Mouse (Mus musculus) heart, embryonic 13.5 days (tissue): ENCODE measurements around the gene Ccdc141. TPM values are rescaled to one million over a fixed set of nuclear protein-coding genes. Genes with fewer than 3 reads are reported as not detected.

Experiments
- ATAC-seq: fragments of 200-750 bp; cut with Nextera tagmentation; 2 replicates; pipeline ENCODE4 v1.8.0; 2017; ENCODE audit warnings: moderate TSS enrichment; ENCODE audit not compliant: insufficient number of reproducible peaks, low FRiP score, low TSS enrichment; ENCODE audit errors: extremely low read depth
- H3K27ac ChIP-seq: fragments of 300-500 bp; sonication (generic); replicated peaks from 2 replicates; pipeline ENCODE4 v1.5.1; 2015; ENCODE audit warnings: moderate library complexity, mild to moderate bottlenecking, inconsistent platforms
- H3K27me3 ChIP-seq: fragments of 300-500 bp; sonication (generic); replicated peaks from 2 replicates; pipeline ENCODE4 v1.6.1; 2015; ENCODE audit warnings: mild to moderate bottlenecking, inconsistent platforms
- H3K36me3 ChIP-seq: fragments of 300-500 bp; sonication (generic); 2 replicates; pipeline ENCODE4 v1.6.1; 2015; ENCODE audit warnings: mild to moderate bottlenecking, inconsistent platforms
- H3K4me1 ChIP-seq: fragments of 300-500 bp; sonication (generic); 2 replicates; pipeline ENCODE4 v1.6.1; 2015; ENCODE audit warnings: inconsistent platforms
- H3K4me2 ChIP-seq: fragments of 300-500 bp; sonication (generic); 2 replicates; pipeline ENCODE4 v1.6.1; 2015; ENCODE audit warnings: inconsistent platforms, mild to moderate bottlenecking, moderate library complexity
- H3K4me3 ChIP-seq: fragments of 300-500 bp; sonication (generic); 2 replicates; pipeline ENCODE4 v1.5.1; 2015; ENCODE audit warnings: moderate library complexity, mild to moderate bottlenecking, inconsistent platforms
- H3K9ac ChIP-seq: fragments of 300-500 bp; sonication (generic); 2 replicates; pipeline ENCODE4 v1.6.1; 2015; ENCODE audit warnings: inconsistent platforms, mild to moderate bottlenecking, moderate library complexity
- H3K9me3 ChIP-seq: fragments of 300-500 bp; sonication (generic); 2 replicates; pipeline ENCODE4 v1.6.1; 2016; ENCODE audit warnings: inconsistent platforms
- WGBS: fragments of 180-500 bp; shearing (Covaris S2); methylation state at CpG from one replicate; pipeline ENCODE4 v1.1.7; 2015; ENCODE audit warnings: mixed read lengths; 5-methylcytosine and 5-hydroxymethylcytosine counted together
- polyA plus RNA-seq: library from polyadenylated mRNA; unstranded; fragments of >200 nt; fragmentation: Nextera tagmentation; extraction: Ambion mirVana; gene quantifications from 2 replicates; pipeline ENCODE4 v1.2.1, GENCODE M21; 2015

Ccdc141 gene
- polyA plus RNA-seq, 1 experiment from 2014 or later, result 156 TPM

DNA sequence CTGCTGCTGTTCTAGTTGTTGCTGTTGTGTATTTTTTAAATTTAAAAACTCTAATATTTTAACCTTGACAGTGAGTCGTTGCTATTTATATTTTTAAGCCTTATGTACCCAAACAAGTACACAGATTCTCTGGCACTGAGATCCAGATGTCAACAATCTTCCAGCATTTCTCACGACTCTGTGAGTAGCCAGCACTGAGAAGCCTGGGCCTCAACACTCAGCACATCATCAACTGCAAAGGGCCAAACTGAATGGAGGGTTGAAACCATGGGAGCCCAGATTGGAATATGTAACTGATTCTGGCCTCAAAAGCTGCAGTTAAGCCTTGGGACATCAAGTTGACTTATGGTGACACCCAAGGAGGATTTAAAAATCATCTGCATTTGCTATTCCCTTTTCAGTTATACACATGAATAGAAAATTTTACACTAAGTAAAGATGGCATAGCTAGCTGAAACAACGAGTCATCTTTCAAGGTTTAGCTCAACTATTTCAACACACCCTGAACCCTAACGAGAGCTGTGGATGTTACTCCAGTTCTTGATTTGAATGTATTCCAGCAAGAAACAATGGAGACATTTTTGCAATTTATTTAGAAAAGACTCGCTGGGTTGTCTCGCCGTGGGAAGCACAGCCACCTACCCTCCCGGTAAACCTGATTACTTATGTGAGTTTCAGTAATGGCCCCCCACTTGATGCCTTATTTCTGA is 65.3 kb downstream of the Ccdc141 start:
- Histone ChIP-seq H3K9me3 (0 out of 2 replicates have a peak, but pooled peaks cover 5% of the 10 kb centered on the region), H3K27ac (no peak overlapping the region), H3K4me2 (no peak overlapping the region), H3K9ac (no peak overlapping the region), H3K27me3 (no peaks in the 10 kb centered on the region), H3K4me3 (no peak overlapping the region), H3K36me3 (peaks cover 79% of the 10 kb centered on the region), H3K4me1 (peaks cover 10% of the 10 kb centered on the region)
- 84% methylated on average over 8 of the region's 8 CpGs for WGBS
- ATAC-seq, result no peak

DNA sequence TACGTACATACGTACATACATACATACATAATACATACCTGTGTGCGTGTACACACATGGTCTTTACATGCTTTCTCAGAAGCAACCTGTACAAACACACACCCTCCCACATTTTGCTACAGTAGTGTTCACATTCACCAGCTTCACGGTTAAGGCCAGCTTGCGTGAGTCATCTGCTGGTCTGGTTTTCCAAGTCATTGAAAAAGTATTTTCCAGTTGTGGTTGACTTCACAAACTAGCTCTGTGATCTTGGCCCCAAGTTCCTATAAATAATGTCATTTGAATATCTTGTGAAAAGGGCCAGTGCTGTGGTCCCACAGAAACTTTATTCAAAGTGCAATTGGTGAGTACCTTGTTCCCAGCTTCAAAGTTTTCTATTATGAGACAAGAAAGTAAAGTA is 67.9 kb downstream of the Ccdc141 start:
- Histone ChIP-seq H3K27me3 (no peaks in the 10 kb centered on the region), H3K4me2 (no peak overlapping the region), H3K9me3 (0 out of 2 replicates have a peak, but pooled peaks cover 5% of the 10 kb centered on the region), H3K4me3 (no peak overlapping the region), H3K4me1 (peaks cover 6% of the 10 kb centered on the region; the same call in 1 of the 2 replicates), H3K36me3 (peaks cover 67% of the 10 kb centered on the region), H3K27ac (no peak overlapping the region), H3K9ac (no peak overlapping the region)
- ATAC-seq, result no peak
- 82% methylated on average over 5 of the region's 5 CpGs for WGBS

DNA sequence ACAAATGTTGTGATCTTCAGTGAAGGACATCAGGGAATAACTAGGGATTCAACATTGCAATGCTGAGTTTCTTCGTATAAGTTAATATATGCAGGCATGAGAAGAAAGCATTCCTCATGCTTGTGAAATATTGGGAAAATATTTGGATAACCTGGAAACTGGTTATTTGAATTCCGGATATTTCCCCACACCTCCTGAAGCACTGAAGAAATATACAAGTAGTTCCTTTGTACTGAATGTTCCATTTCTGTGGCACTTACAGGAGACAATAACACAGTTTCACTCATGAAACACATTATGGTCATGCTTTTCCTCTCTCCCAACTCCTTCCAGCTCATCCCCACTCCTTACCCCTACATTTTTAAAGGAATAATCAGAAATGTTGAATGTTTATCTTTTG is 70.6 kb downstream of the Ccdc141 start:
- no peak for ATAC-seq
- 88% methylated on average over 2 of the region's 2 CpGs for WGBS

DNA sequence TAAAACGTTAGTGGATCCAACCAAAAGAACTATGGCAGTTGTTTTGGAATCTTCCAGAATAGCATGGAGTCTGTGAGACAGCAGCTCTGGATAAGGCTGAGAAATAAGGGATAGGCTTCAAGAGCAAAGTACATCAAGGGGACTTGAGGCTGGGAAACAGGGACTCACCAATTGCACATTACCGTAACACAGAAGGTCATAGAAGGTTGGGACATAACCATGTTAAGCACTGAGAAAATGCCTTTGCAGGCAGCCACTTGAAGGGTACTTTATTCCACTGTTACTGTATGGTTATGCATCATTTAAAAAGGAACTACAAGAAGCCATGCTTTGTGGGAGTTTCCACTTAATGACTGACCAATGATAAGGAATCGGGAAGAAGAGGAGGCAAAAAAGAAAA is 71.7 kb downstream of the Ccdc141 start:
- no peaks in the 10 kb centered on the region for H3K4me1 ChIP-seq
- H3K27ac ChIP-seq, result no peak overlapping the region
- no peaks in the 10 kb centered on the region for H3K27me3 ChIP-seq
- no peak overlapping the region for H3K9ac ChIP-seq
- no peak overlapping the region for H3K4me2 ChIP-seq
- no peaks in the 10 kb centered on the region for H3K9me3 ChIP-seq
- H3K4me3 ChIP-seq, result no peak overlapping the region
- 87% methylated on average over 3 of the region's 3 CpGs for WGBS
- peaks cover 49% of the 10 kb centered on the region for H3K36me3 ChIP-seq
- no peak for ATAC-seq

More for the DNA sequence above, 70.6 kb downstream of the Ccdc141 start:
- Histone ChIP-seq H3K4me2 (no peak overlapping the region), H3K4me1 (no peaks in the 10 kb centered on the region), H3K9me3 (0 out of 2 replicates have a peak, but pooled peaks cover 2% of the 10 kb centered on the region), H3K9ac (no peak overlapping the region), H3K27me3 (no peaks in the 10 kb centered on the region), H3K4me3 (no peak overlapping the region), H3K27ac (no peak overlapping the region), H3K36me3 (peaks cover 56% of the 10 kb centered on the region)

DNA sequence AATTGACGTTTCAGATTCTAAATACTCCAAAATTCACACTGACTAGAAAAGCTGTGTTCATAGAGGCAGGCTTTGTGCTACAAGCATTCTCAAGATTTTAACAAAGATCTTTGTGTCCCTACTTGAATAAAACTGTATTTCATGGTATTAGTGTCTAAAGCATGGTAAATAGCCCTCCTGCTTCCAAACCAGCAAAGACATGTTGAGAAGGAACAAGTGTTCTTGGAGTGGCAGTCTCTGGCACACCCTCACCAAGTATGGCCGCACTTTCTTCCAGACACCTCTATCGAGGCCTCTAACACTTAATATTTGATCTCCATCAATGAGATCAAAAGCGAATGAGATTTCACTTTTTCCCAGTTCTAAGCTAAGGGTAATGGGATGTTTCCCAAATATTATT is 78.7 kb downstream of the Ccdc141 start:
- Histone ChIP-seq H3K4me1 (peaks cover 8% of the 10 kb centered on the region; the same call in 1 of the 2 replicates), H3K4me2 (no peak overlapping the region), H3K36me3 (peaks cover 58% of the 10 kb centered on the region), H3K9me3 (no peaks in the 10 kb centered on the region), H3K4me3 (no peak overlapping the region), H3K9ac (no peak overlapping the region), H3K27me3 (no peaks in the 10 kb centered on the region), H3K27ac (no peak overlapping the region)
- WGBS, result 83% methylated on average over 4 of the region's 4 CpGs
- no peak for ATAC-seq

DNA sequence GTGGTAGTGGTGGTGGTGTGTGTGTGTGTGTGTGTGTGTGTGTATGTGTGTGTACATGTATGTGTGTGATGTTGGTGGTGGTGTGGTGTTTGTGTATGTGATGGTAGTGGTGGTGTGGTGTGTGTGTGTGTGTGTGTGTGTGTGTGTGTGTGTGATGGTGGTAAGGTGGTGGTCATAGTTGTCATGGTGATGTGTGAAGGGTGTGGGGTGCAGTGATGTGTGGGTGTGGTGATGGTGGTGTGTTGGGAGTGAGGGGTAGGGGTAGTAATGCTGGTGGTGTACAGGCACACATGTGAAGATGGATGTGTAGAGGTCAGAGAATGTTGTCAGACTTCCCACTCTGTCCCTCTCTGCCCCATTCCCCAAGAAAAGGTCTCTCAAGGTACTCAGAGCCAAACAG is 85.1 kb downstream of the Ccdc141 start:
- Histone ChIP-seq H3K27ac (peak overlapping the region; percentile 71; the same call in 1 of the 2 replicates), H3K9ac (no peak overlapping the region), H3K4me1 (peaks cover 17% of the 10 kb centered on the region), H3K36me3 (peaks cover 55% of the 10 kb centered on the region), H3K4me2 (no peak overlapping the region), H3K4me3 (no peak overlapping the region), H3K9me3 (no peaks in the 10 kb centered on the region), H3K27me3 (no peaks in the 10 kb centered on the region)
- ATAC-seq, result no peak

DNA sequence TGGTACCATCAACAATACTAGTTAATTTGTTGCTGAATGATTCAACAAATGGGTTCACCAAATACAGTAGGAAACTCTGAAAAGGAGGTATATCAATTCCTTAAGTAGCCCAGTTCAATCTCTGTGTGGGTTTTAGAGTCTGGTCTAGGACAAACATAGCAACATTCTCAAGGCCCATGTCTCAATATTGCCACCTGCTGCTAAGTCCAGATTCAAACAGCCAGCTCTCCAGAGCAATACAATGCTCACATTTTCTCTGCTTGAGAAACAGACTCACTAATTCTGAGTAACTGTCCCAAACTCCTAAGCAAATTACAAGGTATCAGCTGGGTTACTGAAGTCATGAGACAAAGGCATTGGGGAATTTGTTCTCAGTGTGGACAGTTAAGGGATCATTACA is 85.8 kb downstream of the Ccdc141 start:
- no peak overlapping the region for H3K27ac ChIP-seq
- H3K27me3 ChIP-seq, result no peaks in the 10 kb centered on the region
- H3K9me3 ChIP-seq, result no peaks in the 10 kb centered on the region
- no peak overlapping the region for H3K9ac ChIP-seq
- no peak for ATAC-seq
- H3K4me2 ChIP-seq, result no peak overlapping the region
- peaks cover 21% of the 10 kb centered on the region for H3K4me1 ChIP-seq
- H3K4me3 ChIP-seq, result no peak overlapping the region
- peaks cover 61% of the 10 kb centered on the region for H3K36me3 ChIP-seq

DNA sequence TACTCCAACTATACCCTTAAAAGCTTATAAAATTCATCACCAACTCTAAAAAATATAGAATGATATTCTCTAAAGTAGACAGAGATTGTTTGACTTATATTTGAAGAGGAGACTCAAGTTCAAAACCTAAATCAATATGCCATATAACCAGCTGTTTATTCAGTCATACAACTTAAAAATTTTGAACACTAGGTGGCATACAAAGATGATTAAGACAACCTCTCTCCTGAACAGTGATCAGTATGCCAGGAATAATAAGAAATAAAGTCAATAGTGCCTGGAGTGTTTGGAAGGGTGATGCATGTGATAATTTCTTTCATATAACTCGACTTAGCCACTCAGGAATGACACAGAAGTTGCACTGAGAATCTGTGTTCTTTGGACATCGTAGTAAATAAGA is 89.3 kb downstream of the Ccdc141 start:
- H3K36me3 ChIP-seq, result peaks cover 65% of the 10 kb centered on the region
- ATAC-seq, result no peak
- H3K27me3 ChIP-seq, result no peaks in the 10 kb centered on the region
- H3K4me3 ChIP-seq, result no peak overlapping the region
- peaks cover 21% of the 10 kb centered on the region for H3K4me1 ChIP-seq
- no peak overlapping the region for H3K27ac ChIP-seq
- H3K9ac ChIP-seq, result no peak overlapping the region
- WGBS, result 86% methylated on average over 2 of the region's 2 CpGs
- H3K4me2 ChIP-seq, result no peak overlapping the region
- no peaks in the 10 kb centered on the region for H3K9me3 ChIP-seq

DNA sequence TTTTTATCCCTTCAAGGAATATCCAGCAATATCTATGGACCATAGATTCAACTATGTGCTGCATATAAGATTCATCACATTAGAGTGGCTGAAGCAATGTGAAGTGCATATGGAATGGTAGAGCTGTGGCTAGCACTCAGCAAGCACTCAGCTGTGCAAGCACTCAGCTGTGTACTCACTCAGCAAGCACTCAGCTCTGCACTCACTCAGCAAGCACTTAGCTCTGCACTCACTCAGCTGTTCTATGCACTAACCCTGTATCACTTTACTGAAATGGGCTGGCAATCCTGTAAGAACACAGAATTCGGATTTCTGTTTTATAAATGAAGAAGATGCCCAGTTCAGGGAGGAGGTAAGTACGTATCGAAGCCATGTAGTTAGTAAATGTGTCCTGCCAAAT is 89.8 kb downstream of the Ccdc141 start:
- H3K36me3 ChIP-seq, result peaks cover 63% of the 10 kb centered on the region
- ATAC-seq, result no peak

DNA sequence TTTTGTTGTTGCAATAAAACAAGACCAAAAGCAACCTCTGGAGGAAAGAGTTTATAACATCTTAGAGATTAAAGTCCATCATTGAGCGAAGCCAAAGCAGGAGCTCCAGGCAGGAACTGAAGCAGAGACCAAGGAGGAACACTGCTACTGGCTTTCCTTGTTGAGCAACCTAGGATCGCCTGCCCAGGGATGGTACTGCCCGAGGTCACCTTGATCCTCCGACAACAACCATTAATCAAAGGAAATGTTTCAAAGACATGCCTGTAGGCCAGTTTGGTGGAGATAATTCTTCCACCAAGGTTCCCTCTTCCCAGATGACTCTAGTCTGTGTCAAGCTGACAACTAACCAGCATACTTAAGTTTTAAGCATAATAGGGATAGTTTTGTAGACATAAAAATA is 91.7 kb downstream of the Ccdc141 start:
- no peak overlapping the region for H3K4me3 ChIP-seq
- H3K9me3 ChIP-seq, result no peaks in the 10 kb centered on the region
- WGBS, result 75% methylated on average over 4 of the region's 4 CpGs
- peaks cover 24% of the 10 kb centered on the region for H3K4me1 ChIP-seq
- H3K27me3 ChIP-seq, result no peaks in the 10 kb centered on the region
- no peak overlapping the region for H3K9ac ChIP-seq
- no peak overlapping the region for H3K27ac ChIP-seq
- peaks cover 69% of the 10 kb centered on the region for H3K36me3 ChIP-seq
- H3K4me2 ChIP-seq, result no peak overlapping the region
- no peak for ATAC-seq

More for the DNA sequence above, 89.8 kb downstream of the Ccdc141 start:
- H3K9ac ChIP-seq, result no peak overlapping the region
- no peak overlapping the region for H3K4me3 ChIP-seq
- H3K4me1 ChIP-seq, result peaks cover 16% of the 10 kb centered on the region
- no peak overlapping the region for H3K27ac ChIP-seq
- H3K4me2 ChIP-seq, result no peak overlapping the region
- no peaks in the 10 kb centered on the region for H3K27me3 ChIP-seq
- H3K9me3 ChIP-seq, result no peaks in the 10 kb centered on the region
- WGBS, result 87% methylated on average over 3 of the region's 3 CpGs

DNA sequence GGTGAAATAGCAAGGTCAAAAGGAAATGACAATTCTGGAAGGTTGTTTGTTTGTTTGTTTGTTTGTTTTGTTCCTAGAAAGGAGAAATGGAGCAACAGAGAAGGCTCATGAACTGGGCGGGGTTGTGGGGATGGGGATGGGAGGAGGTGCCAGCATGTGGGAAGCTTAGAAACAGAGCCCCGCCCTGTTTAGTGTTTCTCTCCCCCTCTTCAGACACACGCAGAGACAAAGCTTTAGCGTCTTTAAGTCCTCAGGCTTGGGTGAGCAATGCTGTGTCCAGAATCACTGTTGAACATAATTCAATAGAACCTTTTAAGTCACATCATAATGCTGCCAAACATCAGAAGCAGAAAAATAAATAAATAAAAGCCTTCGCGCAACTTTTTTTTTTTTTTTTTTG is 96.1 kb downstream of the Ccdc141 start:
- Histone ChIP-seq H3K4me1 (peaks cover 19% of the 10 kb centered on the region), H3K9ac (no peak overlapping the region), H3K4me2 (no peak overlapping the region), H3K9me3 (no peaks in the 10 kb centered on the region), H3K4me3 (no peak overlapping the region), H3K36me3 (peaks cover 74% of the 10 kb centered on the region), H3K27ac (0 out of 2 replicates have a peak overlapping the region, but pooled peaks have one; percentile 48), H3K27me3 (no peaks in the 10 kb centered on the region)
- WGBS, result 62% methylated on average over 6 of the region's 6 CpGs
- ATAC-seq, result no peak

DNA sequence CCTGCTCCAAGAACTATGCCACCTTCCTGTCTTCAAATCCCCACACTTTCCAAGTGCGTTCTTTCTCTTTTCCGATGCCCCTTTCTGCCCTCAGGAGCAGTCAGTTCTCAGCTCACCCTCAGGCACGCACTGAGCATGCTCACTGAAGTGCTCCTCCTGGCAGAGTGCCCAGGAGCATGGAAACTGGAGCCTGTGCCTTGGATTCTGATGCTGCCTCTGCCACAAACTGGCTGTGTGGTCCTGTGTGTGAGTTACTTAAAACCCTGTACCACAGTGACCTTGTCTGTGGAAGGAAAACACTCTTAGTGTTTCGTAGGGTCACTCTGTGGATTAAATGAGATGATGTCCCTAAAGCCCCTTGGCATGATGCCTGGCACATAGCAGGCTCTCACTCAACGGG is 96.5 kb downstream of the Ccdc141 start:
- H3K4me1 ChIP-seq, result peaks cover 14% of the 10 kb centered on the region
- 60% methylated on average over 5 of the region's 5 CpGs for WGBS
- peak overlapping the region; percentile 48 for H3K27ac ChIP-seq
- no peak overlapping the region for H3K9ac ChIP-seq
- ATAC-seq, result no peak
- H3K9me3 ChIP-seq, result no peaks in the 10 kb centered on the region
- peaks cover 75% of the 10 kb centered on the region for H3K36me3 ChIP-seq
- no peak overlapping the region for H3K4me3 ChIP-seq
- no peak overlapping the region for H3K4me2 ChIP-seq
- no peaks in the 10 kb centered on the region for H3K27me3 ChIP-seq
